Mouse (Mus musculus): Measurements from ENCODE around the gene Anks1b.

DNA sequence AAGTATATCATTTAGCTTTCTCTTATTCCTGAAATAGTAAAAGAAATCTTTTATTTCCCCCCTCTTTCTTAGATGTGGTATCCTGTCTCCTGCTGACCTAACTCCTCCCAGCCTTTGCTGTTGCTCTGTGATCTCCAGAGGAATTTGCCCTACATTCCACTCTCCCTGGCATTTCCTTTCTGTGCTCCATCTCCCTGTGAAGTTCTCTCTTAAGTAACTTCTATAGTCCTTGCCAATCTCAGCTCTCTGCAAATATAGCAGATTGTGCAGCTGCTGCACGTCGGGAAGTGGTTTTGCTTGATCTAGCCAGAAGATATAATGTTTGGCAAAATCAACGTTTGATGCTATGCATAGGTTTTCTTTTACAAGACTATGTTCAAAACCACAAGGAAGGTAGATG is 673.3 kb downstream of the Anks1b start:
- TF ChIP-seq POLR2A (IDR thresholded peaks at IDR 0.05; ENCODE audit: control insufficient read depth in 1 of 2, insufficient read depth in 1 of 2, low read depth in 1 of 2, low read length in 2 of 2, poor library complexity in 1 of 2) (no peak), CTCF (IDR thresholded peaks at IDR 0.05 in 2 of 3, conservative IDR thresholded peaks at IDR 0.05 in 1 of 3; ENCODE audit: control insufficient read depth in 1 of 3, insufficient read depth in 1 of 3, low read depth in 2 of 3, low read length in 3 of 3, poor library complexity in 1 of 3, severe bottlenecking in 1 of 3) (no peak), ZNF384 (IDR thresholded peaks at IDR 0.05; ENCODE audit: low read depth, low read length) (no peak), CHD1 (IDR thresholded peaks at IDR 0.05; ENCODE audit: low read depth, low read length) (no peak), USF2 (IDR thresholded peaks at IDR 0.05; ENCODE audit: borderline replicate concordance in 1 of 2, insufficient read depth in 1 of 2, low read depth in 1 of 2, low read length in 2 of 2) (no peak), GABPA (IDR thresholded peaks at IDR 0.05; ENCODE audit: low read depth, low read length) (no peak), EP300 (IDR thresholded peaks at IDR 0.05; ENCODE audit: low read depth in 1 of 2, low read length in 2 of 2) (no peak)
